ENCODE assay signal across 14 mouse cellular contexts in genomic region chr19:55833807-55834385, GRCm38 (mm10).
"Had no signal": no experiment of that assay in that cellular context is flagged by ENCODE, and none has a peak within 500 bp of the region (broad histone marks: within the 10 kb centered on the region; RNA-seq: fewer than 3 reads in every experiment).

No protein-coding gene starts in this region.

- H3K4me2 ChIP-seq: limb, embryonic 15.5 days; liver, embryonic 12.5 days; neural tube, embryonic 15.5 days had no signal

- H3K27ac ChIP-seq: limb, embryonic 15.5 days; liver, embryonic 12.5 days; midbrain, embryonic 10.5 days; neural tube, embryonic 15.5 days had no signal

- H3K36me3 ChIP-seq: limb, embryonic 15.5 days; neural tube, embryonic 15.5 days had no signal

- H3K9me3 ChIP-seq: limb, embryonic 15.5 days; liver, embryonic 12.5 days; neural tube, embryonic 15.5 days had no signal

- H3K27me3 ChIP-seq: limb, embryonic 15.5 days; liver, embryonic 12.5 days had no signal

- H3K9ac ChIP-seq: limb, embryonic 15.5 days; liver, embryonic 12.5 days; neural tube, embryonic 15.5 days had no signal

- H3K4me3 ChIP-seq: limb, embryonic 15.5 days; liver, embryonic 12.5 days; midbrain, embryonic 10.5 days; myocyte; neural tube, embryonic 15.5 days had no signal

- DNase-seq: kidney, adult 18-20 months; kidney, postnatal 10 days; kidney, postnatal 4 days; lung, adult 18-20 months; lung, postnatal 4 days; midbrain, embryonic 14.5 days; thymus, adult 2 months; thymus, postnatal 36 days had no signal

- ATAC-seq: inflammation-experienced regulatory T-cells, adult 6 months; liver, embryonic 12.5 days had no signal
